Mouse (Mus musculus): Measurements from ENCODE around the gene Top1.

DNA sequence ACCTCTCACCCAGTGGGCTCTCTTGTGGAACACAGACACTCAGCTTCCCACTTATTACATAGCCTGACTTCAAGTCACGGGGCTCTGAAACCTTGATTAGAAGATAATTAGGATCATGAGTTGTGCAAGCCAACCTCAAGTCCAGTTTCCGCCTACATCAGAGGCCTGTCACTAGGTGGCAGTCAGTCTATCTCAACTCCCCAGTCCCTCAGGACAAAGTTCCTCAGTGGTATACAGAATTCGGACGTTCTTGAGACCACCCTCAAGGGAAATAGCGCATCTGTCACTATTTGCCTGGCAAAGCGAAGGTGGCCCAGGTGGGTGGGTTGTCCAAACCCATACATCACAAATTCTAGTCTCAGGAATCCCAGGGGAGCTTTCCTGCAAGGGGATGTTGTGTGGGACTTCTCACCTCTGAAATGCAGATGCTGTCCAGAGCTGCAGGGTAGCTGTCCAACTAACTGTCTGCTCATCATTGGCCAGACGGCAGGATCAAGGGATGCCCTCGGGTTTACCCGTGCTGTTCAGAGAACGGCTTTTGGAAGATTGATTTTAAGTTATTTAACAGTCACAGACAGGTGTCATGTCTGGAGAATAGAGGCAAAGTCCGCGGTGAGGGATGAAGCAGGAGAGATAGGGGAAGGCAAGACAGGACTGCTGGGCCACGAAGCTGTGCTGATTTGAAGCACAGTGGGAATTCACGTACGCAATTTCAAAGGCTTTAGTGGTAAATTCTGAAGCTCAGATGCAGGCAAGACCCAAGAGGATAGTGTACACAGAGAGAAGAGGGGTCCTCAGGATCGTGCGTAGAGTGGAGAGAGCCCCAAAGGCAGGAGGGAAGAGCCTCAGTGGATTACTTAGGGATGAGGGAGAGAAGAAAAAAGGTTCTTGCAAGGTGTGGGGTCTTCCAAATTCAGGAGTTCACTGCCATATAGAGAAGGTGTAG lies 84.4 kb downstream of the Top1 start:
- peak; percentile 36 for TF ChIP-seq CTCF (IDR thresholded peaks at IDR 0.05; ENCODE audit: control insufficient read depth, insufficient read depth, insufficient read length)
- no peak for TF ChIP-seq MYOG (IDR thresholded peaks at IDR 0.05; ENCODE audit: control insufficient read depth, extremely low read depth, insufficient read length)
- no peak for TF ChIP-seq MAX (IDR thresholded peaks at IDR 0.05)
- no peak for TF ChIP-seq FOSL1 (IDR thresholded peaks at IDR 0.05; ENCODE audit: insufficient read depth, low read length, poor library complexity, severe bottlenecking)
